ENCODE assay signal across 8 mouse cellular contexts in genomic region chr17:78417381-78418281, GRCm38 (mm10). TPM values are rescaled to one million over a fixed set of nuclear protein-coding genes. Genes with fewer than 3 reads are reported as not detected.
DNase-seq lines count a peak whose midpoint lies in the region; ATAC-seq and TF ChIP-seq lines count a peak whose summit lies in the region.

Gene Fez2 (minus strand): TSS chr17:78418152.

- DNase-seq in CH12.LX (ENCODE audit: extremely low read depth) = peak; percentile 77
- peak; percentile 82 for DNase-seq in c-Kit-positive CD71-positive TER-119-positive erythroid progenitor cells, embryonic 14.5 days (ENCODE audit: low spot score)
- peak; percentile 97 to 98 for DNase-seq in heart, postnatal 10 days
- DNase-seq in large intestine, adult 2 months (ENCODE audit: low read depth, low spot score) = no peak
- peak; percentile 96 for DNase-seq in liver, postnatal 0 days
- DNase-seq in testis, postnatal 10 days (ENCODE audit: low spot score) = peak; percentile 98

- no peaks in the 10 kb centered on the region for H3K9me3 ChIP-seq in CH12.LX (replicated peaks; ENCODE audit: low read length)
- no peaks in the 10 kb centered on the region for H3K9me3 ChIP-seq in forebrain, embryonic 13.5 days (replicated peaks)
- no peaks in the 10 kb centered on the region for H3K9me3 ChIP-seq in liver, postnatal 0 days (ENCODE audit: low read length)
- H3K9me3 ChIP-seq in neural tube, embryonic 14.5 days (ENCODE audit: control insufficient read depth, low read length) = no peaks in the 10 kb centered on the region

- dilution Hi-C loops in CH12.LX (cut with MboI; ENCODE audit: extremely low pct_ligation_motif_present, extremely low pct_unique_long_range_greater_than_20kb, low sequenced_read_pairs) = no loop called here

- in situ Hi-C loops in CH12.LX (cut with MboI; ENCODE audit: low pct_ligation_motif_present, low pct_unique_long_range_greater_than_20kb, low sequenced_read_pairs) = no loop called here

- H3K4me1 ChIP-seq in CH12.LX (ENCODE audit: control insufficient read depth in 1 of 2, insufficient read depth in 2 of 2) = peaks cover 9 to 31% of the 10 kb centered on the region in 2 experiments
- H3K4me1 ChIP-seq in forebrain, embryonic 13.5 days = peaks cover 9% of the 10 kb centered on the region
- peaks cover 21% of the 10 kb centered on the region for H3K4me1 ChIP-seq in liver, postnatal 0 days (ENCODE audit: insufficient read depth)
- peaks cover 4% of the 10 kb centered on the region; the same call in 1 of the 2 replicates for H3K4me1 ChIP-seq in neural tube, embryonic 14.5 days (ENCODE audit: control insufficient read depth, insufficient read depth, low read length)

- WGBS in forebrain, embryonic 13.5 days = 1% methylated on average over 61 of the region's 67 CpGs
- 1% methylated on average over 66 of the region's 67 CpGs for WGBS in large intestine, adult 2 months
- WGBS in liver, postnatal 0 days (ENCODE audit: insufficient replicate concordance) = under 1% methylated on average over 49 of the region's 67 CpGs
- WGBS in neural tube, embryonic 14.5 days = under 1% methylated on average over 54 of the region's 67 CpGs

- TF ChIP-seq EP300 in CH12.LX (IDR thresholded peaks at IDR 0.05; ENCODE audit: low read length) = no peak
- no peak for TF ChIP-seq EP300 in liver, postnatal 0 days (IDR thresholded peaks at IDR 0.05; ENCODE audit: low read depth)

- peak within 1 kb of the TSS; percentile 83 to 96 (median 95) for H3K4me3 ChIP-seq in CH12.LX (replicated peaks in 1 of 3; ENCODE audit: low read depth in 2 of 3, low read length in 2 of 3, poor library complexity in 1 of 3)
- H3K4me3 ChIP-seq in forebrain, embryonic 13.5 days = peak within 1 kb of the TSS; percentile 81
- peak within 1 kb of the TSS; percentile 89 for H3K4me3 ChIP-seq in liver, postnatal 0 days (ENCODE audit: low read depth, low read length)
- peak within 1 kb of the TSS; percentile 72 for H3K4me3 ChIP-seq in neural tube, embryonic 14.5 days (ENCODE audit: low read depth, low read length)

- H3K79me2 ChIP-seq in CH12.LX (replicated peaks; ENCODE audit: control insufficient read depth, extremely low read depth, insufficient read depth, poor library complexity, severe bottlenecking) = peaks cover 3% of the 10 kb centered on the region; the same call in 1 of the 2 replicates

- no peak for TF ChIP-seq RAD21 in CH12.LX (IDR thresholded peaks at IDR 0.05; ENCODE audit: low read depth, low read length)

- peak; percentile 68 for TF ChIP-seq POLR2A in CH12.LX (IDR thresholded peaks at IDR 0.05; ENCODE audit: low read depth, low read length)

- peaks cover under 1 to 2% of the 10 kb centered on the region in 2 experiments for H3K36me3 ChIP-seq in CH12.LX (replicated peaks in 1 of 2; ENCODE audit: control insufficient read depth in 1 of 2, insufficient read depth in 1 of 2, low read length in 1 of 2)
- no peaks in the 10 kb centered on the region for H3K36me3 ChIP-seq in forebrain, embryonic 13.5 days (ENCODE audit: poor library complexity, severe bottlenecking)
- H3K36me3 ChIP-seq in liver, postnatal 0 days (replicated peaks; ENCODE audit: insufficient read depth, low read length) = peaks cover 2% of the 10 kb centered on the region; the same call in 1 of the 2 replicates
- no peaks in the 10 kb centered on the region for H3K36me3 ChIP-seq in neural tube, embryonic 14.5 days (ENCODE audit: control insufficient read depth, insufficient read depth, low read length)

- peak within 1 kb of the TSS; percentile 84 for H3K4me2 ChIP-seq in CH12.LX (ENCODE audit: insufficient read depth, low read depth, poor library complexity, severe bottlenecking)
- H3K4me2 ChIP-seq in forebrain, embryonic 13.5 days = peak within 1 kb of the TSS; percentile 72
- H3K4me2 ChIP-seq in liver, postnatal 0 days (ENCODE audit: low read depth, low read length) = peak within 1 kb of the TSS; percentile 86
- peak within 1 kb of the TSS; percentile 73 for H3K4me2 ChIP-seq in neural tube, embryonic 14.5 days (ENCODE audit: low read depth, low read length)

- H3K27me3 ChIP-seq in CH12.LX (replicated peaks) = no peaks in the 10 kb centered on the region
- peaks cover 14% of the 10 kb centered on the region for H3K27me3 ChIP-seq in forebrain, embryonic 13.5 days
- no peaks in the 10 kb centered on the region for H3K27me3 ChIP-seq in liver, postnatal 0 days (ENCODE audit: insufficient read depth, low read length)
- no peaks in the 10 kb centered on the region for H3K27me3 ChIP-seq in neural tube, embryonic 14.5 days (ENCODE audit: control insufficient read depth, insufficient read depth, low read length)

- peak within 1 kb of the TSS; percentile 63 for H3K27ac ChIP-seq in CH12.LX (ENCODE audit: insufficient read depth, low read depth)
- peak within 1 kb of the TSS; percentile 84 for H3K27ac ChIP-seq in forebrain, embryonic 13.5 days
- peak within 1 kb of the TSS; percentile 98 for H3K27ac ChIP-seq in liver, postnatal 0 days (ENCODE audit: low read depth)
- peak within 1 kb of the TSS; percentile 72 for H3K27ac ChIP-seq in neural tube, embryonic 14.5 days (ENCODE audit: low read depth, low read length)

- H3K9ac ChIP-seq in CH12.LX (ENCODE audit: insufficient read depth, low read depth) = peak within 1 kb of the TSS; percentile 76
- peak within 1 kb of the TSS; percentile 80 for H3K9ac ChIP-seq in forebrain, embryonic 13.5 days
- peak within 1 kb of the TSS; percentile 87 for H3K9ac ChIP-seq in liver, postnatal 0 days (replicated peaks)
- peak within 1 kb of the TSS; percentile 88 for H3K9ac ChIP-seq in neural tube, embryonic 14.5 days (replicated peaks; ENCODE audit: low read depth, low read length)

- no peak for TF ChIP-seq CTCF in CH12.LX (conservative IDR thresholded peaks at IDR 0.05 in 1 of 2, IDR thresholded peaks at IDR 0.05 in 1 of 2; ENCODE audit: low read depth in 2 of 2, low read length in 2 of 2)
- TF ChIP-seq CTCF in liver, postnatal 0 days (IDR thresholded peaks at IDR 0.05; ENCODE audit: low read depth) = no peak

- intact Hi-C loops in heart, postnatal 10 days (cut with DNase I) = loop anchor here (1.0 kb wide), 1 partner anchor 9 kb away; no protein-coding TSS in a partner anchor

- peak; percentile 94 for ATAC-seq in forebrain, embryonic 13.5 days
- ATAC-seq in liver, postnatal 0 days = peak; percentile 97
- peak; percentile 94 for ATAC-seq in neural tube, embryonic 14.5 days (ENCODE audit: low read depth)

TF ChIP-seq in CH12.LX, 34 proteins besides CTCF, POLR2A, EP300 and RAD21:
- TF ChIP-seq MAFK (IDR thresholded peaks at IDR 0.05; ENCODE audit: insufficient replicate concordance, low read length) (no peak), JUND (conservative IDR thresholded peaks at IDR 0.05; ENCODE audit: low read depth, low read length) (no peak), ELF1 (IDR thresholded peaks at IDR 0.05; ENCODE audit: low read depth, low read length) (no peak), CHD2 (IDR thresholded peaks at IDR 0.05; ENCODE audit: low read length) (no peak), BHLHE40 (IDR thresholded peaks at IDR 0.05; ENCODE audit: low read depth, low read length) (no peak), TBP (conservative IDR thresholded peaks at IDR 0.05; ENCODE audit: low read depth, low read length) (no peak), MAX (IDR thresholded peaks at IDR 0.05; ENCODE audit: low read length) (0 out of 2 replicates have a peak, but pooled peaks have one; percentile 16), MEF2A (IDR thresholded peaks at IDR 0.05; ENCODE audit: borderline replicate concordance, low read depth, low read length) (no peak), USF1 (IDR thresholded peaks at IDR 0.05; ENCODE audit: low read depth, low read length) (no peak), POLR2AphosphoS2 (IDR thresholded peaks at IDR 0.05; ENCODE audit: low read depth, low read length) (no peak), MYC (IDR thresholded peaks at IDR 0.05; ENCODE audit: low read depth, low read length) (no peak), IRF4 (IDR thresholded peaks at IDR 0.05; ENCODE audit: low read depth, low read length) (no peak), TCF12 (IDR thresholded peaks at IDR 0.05; ENCODE audit: low read depth, low read length) (peak; percentile 55; the same call in 1 of the 2 replicates), ETS1 (conservative IDR thresholded peaks at IDR 0.05; ENCODE audit: low read depth, low read length) (no peak), NELFE (IDR thresholded peaks at IDR 0.05; ENCODE audit: low read depth, low read length) (peak; percentile 64; the same call in 1 of the 2 replicates), GABPA (IDR thresholded peaks at IDR 0.05; ENCODE audit: insufficient replicate concordance, low read depth, low read length) (no peak), CHD1 (IDR thresholded peaks at IDR 0.05; ENCODE audit: low read depth, low read length) (no peak), USF2 (conservative IDR thresholded peaks at IDR 0.05; ENCODE audit: low read depth, low read length) (no peak), SMC3 (IDR thresholded peaks at IDR 0.05; ENCODE audit: low read depth, low read length) (no peak), RCOR1 (conservative IDR thresholded peaks at IDR 0.05; ENCODE audit: low read depth, low read length) (no peak), MXI1 (IDR thresholded peaks at IDR 0.05; ENCODE audit: low read depth, low read length) (peak; percentile 46; the same call in 1 of the 2 replicates), ZMIZ1 (IDR thresholded peaks at IDR 0.05; ENCODE audit: low read depth, low read length) (no peak), UBTF (IDR thresholded peaks at IDR 0.05; ENCODE audit: low read depth, low read length) (no peak), MAZ (IDR thresholded peaks at IDR 0.05; ENCODE audit: low read depth, low read length) (no peak), E2F4 (IDR thresholded peaks at IDR 0.05; ENCODE audit: insufficient replicate concordance, low read depth, low read length) (no peak), ZNF384 (IDR thresholded peaks at IDR 0.05; ENCODE audit: low read depth, low read length) (no peak), NRF1 (IDR thresholded peaks at IDR 0.05; ENCODE audit: low read depth, low read length) (no peak), PAX5 (IDR thresholded peaks at IDR 0.05; ENCODE audit: low read length) (no peak), ZC3H11A (IDR thresholded peaks at IDR 0.05; ENCODE audit: low read depth, low read length) (no peak), KAT2A (IDR thresholded peaks at IDR 0.05; ENCODE audit: insufficient replicate concordance, low read length) (no peak)

RNA-seq across cellular contexts. Expression of gene Fez2, which starts in this region (rescaled TPM):
- total RNA-seq in CH12.LX (2012; rRNA removed) (12.8 and 14.2 TPM in 2 replicates), CH12.LX (2014; rRNA removed) (13.5 and 14.8 TPM in 2 replicates)
- 17.6 and 18.7 TPM in 2 replicates for polyA plus RNA-seq in CH12.LX (2012; ENCODE audit: insufficient read length, low read depth)
- 28.0 and 29.7 TPM in 2 replicates for polyA plus RNA-seq in forebrain, embryonic 13.5 days (2015; fragmentation: Nextera tagmentation; extraction: Ambion mirVana)
- 10 to 100 TPM; 80.8 to 85.0 TPM for total RNA-seq in heart, postnatal 10 days (2021)
- 23.5 and 32.7 TPM in 2 replicates for polyA plus RNA-seq in large intestine, adult 2 months (2012; rRNA removed)
- polyA plus RNA-seq in liver, postnatal 0 days (2015; fragmentation: Nextera tagmentation; extraction: Ambion mirVana) = 17.3 and 20.3 TPM in 2 replicates
- polyA plus RNA-seq in neural tube, embryonic 14.5 days (2014; fragmentation: Nextera tagmentation; extraction: Ambion mirVana) = 61.1 and 64.2 TPM in 2 replicates

Comparison
In these comparisons a context has a peak if more than half of its experiments do, and no peak if none do; other contexts are left out.
1. RNA of gene Fez2 (total RNA-seq): 80.8 to 85.0 TPM in heart, postnatal 10 days; 12.8 to 14.8 TPM in CH12.LX; every median in the first group is over 4 times any median in the second.
2. Peak in every context shown above with its lines, with median percentiles within 50 percentile points of each other: H3K27ac ChIP-seq, H3K4me2 ChIP-seq, H3K4me3 ChIP-seq, H3K9ac ChIP-seq and ATAC-seq.